Mouse (Mus musculus): ENCODE measurements around the gene Olfr1289.

Gene Olfr1289

GRCm38 (mm10) chr2:111480519-111480918 lies at the start of gene Olfr1289:
Gene Olfr1289, plus strand, starts transcription at chr2:111480819.
- no peak for DNase-seq (ENCODE audit: low read depth, low spot score)

- no peak for DNase-seq (ENCODE audit: low read depth, low spot score)
Observed at GRCm38 (mm10) chr2:111448842-111449241, 31.8 kb upstream of the Olfr1289 start, which contains the start of gene Olfr1287. Gene Olfr1287, plus strand, starts transcription at chr2:111449142.

GRCm38 (mm10) chr2:111473801-111474200 lies 6.8 kb upstream of the Olfr1289 start, which contains the start of gene Olfr1288:
Gene Olfr1288, plus strand, starts transcription at chr2:111474101.
- no peak for DNase-seq (ENCODE audit: low read depth, low spot score)

- DNase-seq (ENCODE audit: low read depth, low spot score), result no peak
Observed at GRCm38 (mm10) chr2:111493729-111494128, 13.1 kb downstream of the Olfr1289 start, which contains the start of gene Olfr1290. Gene Olfr1290, minus strand, starts transcription at chr2:111493829.

- no peak for DNase-seq (ENCODE audit: low read depth, low spot score)
Observed at GRCm38 (mm10) chr2:111496880-111497279, 16.3 kb downstream of the Olfr1289 start, which contains the start of gene Olfr1291-ps1. Gene Olfr1291-ps1, plus strand, starts transcription at chr2:111497180.

- DNase-seq (ENCODE audit: low read depth, low spot score), result no peak
Observed at GRCm38 (mm10) chr2:111517451-111517850, 36.8 kb downstream of the Olfr1289 start.

GRCm38 (mm10) chr2:111524903-111525302 lies 44.3 kb downstream of the Olfr1289 start, which contains the start of gene Olfr1293-ps:
Gene Olfr1293-ps, plus strand, starts transcription at chr2:111525203.
- no peak for DNase-seq (ENCODE audit: low read depth, low spot score)
